Mouse (Mus musculus): ENCODE data around the gene Pacrg. TPM values are rescaled to one million over a fixed set of nuclear protein-coding genes. Genes with fewer than 3 reads are reported as not detected.

The Pacrg gene
- total RNA-seq, 1 experiment from 2014 or later, result 2.3 TPM

- DNase-seq, result peak; percentile 76
Observed at GRCm38 (mm10) chr17:10744709-10745461, 95.2 kb downstream of the Pacrg start.

- DNase-seq, result no peak
Observed at GRCm38 (mm10) chr17:10740083-10740482, 100.0 kb downstream of the Pacrg start.

- DNase-seq, result no peak
Observed at GRCm38 (mm10) chr17:10737966-10738365, 102.1 kb downstream of the Pacrg start.

- DNase-seq, result no peak
Observed at GRCm38 (mm10) chr17:10734733-10735132, 105.4 kb downstream of the Pacrg start.

GRCm38 (mm10) chr17:10732303-10733048, 107.6 kb downstream of the Pacrg start:
- DNase-seq, result no peak

- DNase-seq, result no peak
Observed at GRCm38 (mm10) chr17:10724853-10725252, 115.3 kb downstream of the Pacrg start.

GRCm38 (mm10) chr17:10721562-10721961, 118.5 kb downstream of the Pacrg start:
- no peak for DNase-seq

- no peak for DNase-seq
Observed at GRCm38 (mm10) chr17:10717148-10717547, 123.0 kb downstream of the Pacrg start.

GRCm38 (mm10) chr17:10702781-10703180, 137.3 kb downstream of the Pacrg start:
- peak; percentile 78 for DNase-seq

- DNase-seq, result peak; percentile 62
Observed at GRCm38 (mm10) chr17:10698041-10698440, 142.1 kb downstream of the Pacrg start.

GRCm38 (mm10) chr17:10695421-10695820, 144.7 kb downstream of the Pacrg start:
- DNase-seq, result no peak

- DNase-seq, result no peak
Observed at GRCm38 (mm10) chr17:10677098-10677497, 163.0 kb downstream of the Pacrg start.

- no peak for DNase-seq
Observed at GRCm38 (mm10) chr17:10675536-10675935, 164.6 kb downstream of the Pacrg start.

- DNase-seq, result no peak
Observed at GRCm38 (mm10) chr17:10675048-10675447, 165.1 kb downstream of the Pacrg start.

GRCm38 (mm10) chr17:10661294-10661693, 178.8 kb downstream of the Pacrg start:
- DNase-seq, result no peak

GRCm38 (mm10) chr17:10643604-10644003, 196.5 kb downstream of the Pacrg start:
- no peak for DNase-seq

GRCm38 (mm10) chr17:10639816-10640215, 200.3 kb downstream of the Pacrg start:
- DNase-seq, result no peak

- DNase-seq, result no peak
Observed at GRCm38 (mm10) chr17:10635955-10636470, 204.1 kb downstream of the Pacrg start.

GRCm38 (mm10) chr17:10635470-10635869, 204.6 kb downstream of the Pacrg start:
- no peak for DNase-seq

GRCm38 (mm10) chr17:10635046-10635445, 205.1 kb downstream of the Pacrg start:
- DNase-seq, result no peak

- DNase-seq, result no peak
Observed at GRCm38 (mm10) chr17:10633769-10634168, 206.3 kb downstream of the Pacrg start.

- no peak for DNase-seq
Observed at GRCm38 (mm10) chr17:10628240-10628639, 211.9 kb downstream of the Pacrg start.

GRCm38 (mm10) chr17:10627476-10627875, 212.6 kb downstream of the Pacrg start:
- DNase-seq, result no peak

Measured in adrenal gland, postnatal 14 days (tissue).